Mouse (Mus musculus): ENCODE results near the gene Gba2.
A peak's percentile ranks its signal among the peaks of the same experiment; 100 is the strongest.
"Not testable (repeated sequence)": the region's sequence is repeated elsewhere in the genome, so short reads cannot be mapped to it uniquely, and the experiment has no call there.

The Gba2 gene

DNA sequence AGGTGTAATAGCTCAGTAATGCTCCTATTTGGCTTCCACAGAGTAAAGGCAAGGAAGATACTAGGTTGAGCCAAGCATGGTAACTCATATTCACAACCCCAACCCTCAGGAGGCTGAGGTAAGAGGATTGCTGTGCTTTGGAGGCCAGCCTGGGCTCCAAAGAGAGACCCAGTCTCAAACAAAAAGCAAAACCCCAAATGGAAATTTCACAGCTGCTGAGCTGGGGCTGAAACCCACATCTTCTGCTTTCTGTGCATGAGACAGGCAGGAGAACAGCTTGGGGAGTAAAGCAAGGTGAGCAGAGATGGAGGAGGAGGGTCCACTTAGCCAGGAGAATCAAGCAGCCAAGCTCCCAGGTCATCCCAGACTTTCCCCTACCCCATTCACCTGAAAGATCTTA is 24.8 kb downstream of the Gba2 start:
- no peak for DNase-seq (ENCODE audit: low spot score in 2 of 2)

DNA sequence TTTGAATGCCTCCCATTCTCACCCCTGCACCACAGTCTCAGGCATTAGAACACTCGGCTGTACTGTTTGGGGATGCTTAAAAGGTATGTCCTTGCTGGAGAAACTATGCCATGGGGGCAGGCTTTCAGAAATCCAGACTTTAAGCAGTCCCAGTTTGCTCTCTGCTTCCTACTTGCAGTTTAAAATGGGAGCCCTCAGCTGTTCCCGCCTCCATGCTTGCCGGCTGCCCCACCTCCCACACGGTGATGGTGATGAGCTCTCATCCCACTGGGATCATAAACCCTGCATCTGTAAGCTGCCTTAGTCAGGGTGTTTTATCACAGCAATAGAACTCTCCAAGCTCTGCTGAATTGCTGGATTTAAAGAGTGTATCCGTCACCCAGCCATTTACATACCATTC is 26.2 kb downstream of the Gba2 start:
- DNase-seq (ENCODE audit: low spot score in 2 of 2) = no peak

- not testable (repeated sequence) for DNase-seq (ENCODE audit: low spot score in 2 of 2)
Measured at GRCm38 (mm10) chr4:43551854-43552253, 26.8 kb downstream of the Gba2 start.

DNA sequence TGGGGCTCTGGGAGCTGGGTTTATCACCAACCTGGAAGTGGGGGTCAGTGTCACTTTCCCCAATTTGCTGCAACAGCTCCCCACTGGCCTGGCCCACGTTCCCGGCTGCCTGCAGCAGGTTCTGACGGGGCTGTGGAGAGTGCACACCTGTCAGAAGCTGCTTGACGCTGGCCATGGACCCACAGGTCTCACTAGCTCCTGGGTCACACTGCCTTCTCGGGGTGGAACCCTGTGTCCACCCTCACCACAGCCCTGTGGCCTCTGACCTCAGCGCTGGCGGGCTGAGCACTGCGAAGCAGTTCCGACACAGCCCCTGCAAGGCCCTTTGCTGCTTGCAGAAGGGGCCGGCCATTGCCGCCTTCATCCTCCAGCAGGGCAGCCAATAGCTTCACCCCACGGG is 29.6 kb downstream of the Gba2 start:
- DNase-seq (ENCODE audit: low spot score in 2 of 2) = no peak

GRCm38 (mm10) chr4:43547160-43547559 is 31.5 kb downstream of the Gba2 start:
- no peak for DNase-seq (ENCODE audit: low spot score in 2 of 2)

GRCm38 (mm10) chr4:43546375-43547047 is 32.2 kb downstream of the Gba2 start:
- DNase-seq (ENCODE audit: low spot score in 2 of 2) = no peak

DNA sequence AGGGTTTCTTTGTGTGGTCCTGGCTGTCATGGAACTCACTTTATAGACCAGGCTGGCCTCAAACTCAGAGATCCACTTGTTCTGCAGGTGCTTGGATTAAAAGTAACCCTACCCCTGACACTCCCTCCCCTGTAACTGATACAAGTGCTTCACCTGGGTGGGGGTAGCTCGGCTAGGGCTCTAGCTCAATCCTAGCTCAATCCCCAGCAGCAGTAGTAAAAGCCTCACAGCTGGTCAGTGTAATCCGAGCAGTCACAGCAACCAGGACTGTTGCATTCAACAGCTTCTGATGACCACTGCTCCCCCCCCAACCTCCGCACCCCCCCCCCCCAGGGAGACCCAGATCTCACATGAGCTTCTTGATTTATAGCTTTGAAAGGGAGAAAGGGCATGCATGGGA is 36.6 kb downstream of the Gba2 start:
- DNase-seq (ENCODE audit: low spot score in 2 of 2) = no peak

DNA sequence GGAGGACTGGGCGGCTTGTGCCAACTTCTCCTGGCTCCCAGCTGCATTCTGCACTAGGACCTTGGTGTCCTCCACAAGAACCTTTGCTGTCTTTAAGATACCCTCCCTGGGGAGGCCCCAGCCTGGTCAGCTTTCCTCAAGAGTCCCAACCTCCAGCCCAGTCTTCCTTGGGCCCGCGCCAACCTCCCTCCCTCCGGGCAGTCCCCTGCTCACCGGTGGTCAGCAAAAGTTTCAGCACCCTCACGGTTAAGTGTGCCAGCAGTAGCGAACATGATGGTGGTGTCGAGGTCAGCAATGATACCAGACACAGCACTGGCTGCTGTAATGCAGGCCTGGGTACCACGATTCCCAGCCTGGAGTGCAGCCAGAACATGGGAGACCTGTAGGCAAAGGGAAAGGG is 42.6 kb downstream of the Gba2 start:
- no peak for DNase-seq (ENCODE audit: low spot score in 2 of 2)

- DNase-seq (ENCODE audit: low spot score in 2 of 2) = no peak
Measured at GRCm38 (mm10) chr4:43535628-43536027, 43.0 kb downstream of the Gba2 start.

- DNase-seq (ENCODE audit: low spot score in 2 of 2) = no peak
Measured at GRCm38 (mm10) chr4:43533270-43533669, 45.4 kb downstream of the Gba2 start.

- peak; percentile 55 to 64 for DNase-seq (ENCODE audit: low spot score in 2 of 2)
Measured at GRCm38 (mm10) chr4:43530581-43530980, 48.1 kb downstream of the Gba2 start.

GRCm38 (mm10) chr4:43530081-43530501 is 48.6 kb downstream of the Gba2 start:
- DNase-seq (ENCODE audit: low spot score in 2 of 2) = no peak

- no peak for DNase-seq (ENCODE audit: low spot score in 2 of 2)
Measured at GRCm38 (mm10) chr4:43528487-43528886, 50.2 kb downstream of the Gba2 start.

DNA sequence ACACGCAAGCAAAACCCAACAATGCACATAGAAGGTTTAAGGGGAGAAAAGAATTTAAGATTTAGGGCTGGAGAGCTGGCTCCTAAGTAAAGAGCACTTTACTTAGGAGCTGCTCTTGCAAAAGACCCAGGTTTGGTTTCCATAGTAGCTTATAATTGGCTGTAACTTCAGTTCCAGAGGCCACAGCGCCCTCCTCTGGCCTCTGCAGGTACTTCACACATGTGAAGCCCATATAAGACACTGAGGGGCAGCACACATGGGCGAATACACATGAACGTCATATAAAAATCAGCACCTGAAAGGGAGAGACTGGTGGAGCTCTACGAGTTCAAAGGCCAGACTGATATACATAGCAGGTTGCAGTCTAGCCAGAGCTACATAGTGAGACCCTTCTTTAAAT is 50.8 kb downstream of the Gba2 start:
- DNase-seq (ENCODE audit: low spot score in 2 of 2) = no peak

DNA sequence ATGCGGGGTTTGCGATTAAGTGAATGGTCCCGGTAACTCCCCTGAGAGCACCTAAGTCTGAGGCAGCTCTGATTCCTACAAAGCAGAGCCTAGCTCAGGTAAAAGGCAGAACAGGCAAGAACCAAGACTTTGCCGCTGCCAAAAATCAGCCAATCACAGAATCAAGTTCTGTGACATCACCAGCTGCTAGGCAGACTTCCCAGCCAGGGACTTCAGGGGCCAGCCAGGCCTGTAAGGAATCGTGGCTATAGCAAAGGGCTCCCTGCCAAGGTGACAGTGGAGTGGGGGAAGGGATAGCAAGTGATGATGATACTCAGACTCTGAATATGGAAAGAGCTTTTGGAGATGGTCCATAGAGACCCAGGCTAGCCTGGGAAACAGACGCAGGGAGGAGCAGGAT is 58.7 kb downstream of the Gba2 start:
- peak in 1 of 2 experiments; percentile 87 for DNase-seq (ENCODE audit: low spot score in 2 of 2)

- no peak for DNase-seq (ENCODE audit: low spot score in 2 of 2)
Measured at GRCm38 (mm10) chr4:43519551-43519950, 59.1 kb downstream of the Gba2 start.
